ENCODE assay signal across 8 mouse cellular contexts in the genomic region with DNA sequence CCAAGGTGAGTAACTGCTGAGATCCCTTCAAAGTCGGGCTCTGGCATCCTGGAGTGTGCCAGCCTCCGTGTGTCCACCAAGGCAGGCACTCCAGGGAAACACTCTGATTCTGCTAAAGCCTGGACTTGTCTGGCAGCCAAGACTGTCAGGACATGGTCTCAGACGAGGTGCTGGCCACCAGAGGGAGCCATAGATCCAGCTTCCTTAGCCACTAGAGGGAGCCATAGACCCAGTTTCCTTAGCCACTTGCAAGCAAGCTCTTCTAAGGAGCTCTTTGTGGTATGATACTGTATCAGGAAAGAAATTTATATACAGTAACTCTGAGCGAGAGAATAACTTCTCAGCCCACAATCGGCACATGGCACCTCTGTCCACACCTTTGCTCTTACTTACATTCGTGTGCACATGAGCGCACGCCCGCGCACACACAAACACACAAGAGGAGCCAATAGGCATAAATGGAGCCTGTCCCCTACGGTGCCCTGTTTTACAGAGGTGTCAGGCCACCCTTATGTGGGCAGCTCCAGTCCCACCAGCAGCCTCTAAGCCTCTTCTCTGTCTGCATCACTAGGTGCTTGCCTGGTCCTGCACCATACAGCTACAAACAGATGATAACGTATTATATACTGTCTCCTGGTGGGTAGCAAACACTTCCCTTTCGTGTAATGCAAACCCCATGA. TPM values are rescaled to one million over a fixed set of nuclear protein-coding genes. Genes with fewer than 3 reads are reported as not detected.
DNase-seq lines count a peak whose midpoint lies in the region; ATAC-seq and TF ChIP-seq lines count a peak whose summit lies in the region.

No protein-coding gene starts in this region.

- H3K36me3 ChIP-seq in C2C12 (ENCODE audit: control insufficient read depth, insufficient read depth), result peaks cover 27% of the 10 kb centered on the region
- no peaks in the 10 kb centered on the region for H3K36me3 ChIP-seq in heart, embryonic 11.5 days (ENCODE audit: control insufficient read depth, insufficient read depth, low read length)
- H3K36me3 ChIP-seq in kidney, embryonic 15.5 days, result no peaks in the 10 kb centered on the region
- H3K36me3 ChIP-seq in limb, embryonic 15.5 days, result no peaks in the 10 kb centered on the region

- peak; percentile 86 for ATAC-seq in erythroblast, adult 5-6 weeks (replicated peaks; ENCODE audit: low FRiP score, poor library complexity, severe bottlenecking)
- no peak for ATAC-seq in heart, embryonic 11.5 days (replicated peaks; ENCODE audit: insufficient number of reproducible peaks, low FRiP score, low TSS enrichment)
- ATAC-seq in kidney, embryonic 15.5 days (replicated peaks; ENCODE audit: low FRiP score), result peak; percentile 24
- ATAC-seq in limb, embryonic 15.5 days (ENCODE audit: insufficient number of reproducible peaks, low FRiP score, low TSS enrichment, low read depth), result peak; percentile 54; the same call in 1 of the 2 replicates
- ATAC-seq in monocyte, adult 5-6 weeks (replicated peaks; ENCODE audit: insufficient number of reproducible peaks, low FRiP score, low TSS enrichment, poor library complexity, severe bottlenecking), result peak; percentile 79

- H3K79me3 ChIP-seq in C2C12 (ENCODE audit: low read depth), result peaks cover 61% of the 10 kb centered on the region

- no peak overlapping the region for H3K4me3 ChIP-seq in C2C12 (ENCODE audit: insufficient read depth, poor library complexity, severe bottlenecking)
- no peak overlapping the region for H3K4me3 ChIP-seq in heart, embryonic 11.5 days (ENCODE audit: low read depth, low read length)
- H3K4me3 ChIP-seq in kidney, embryonic 15.5 days (replicated peaks), result no peak overlapping the region
- H3K4me3 ChIP-seq in limb, embryonic 15.5 days, result no peak overlapping the region

- H3K79me2 ChIP-seq in C2C12 (ENCODE audit: control insufficient read depth, insufficient read depth), result peaks cover 100% of the 10 kb centered on the region

- no peaks in the 10 kb centered on the region for H3K9me3 ChIP-seq in heart, embryonic 11.5 days (replicated peaks; ENCODE audit: control insufficient read depth, low read length)
- no peaks in the 10 kb centered on the region for H3K9me3 ChIP-seq in kidney, embryonic 15.5 days (replicated peaks)
- H3K9me3 ChIP-seq in limb, embryonic 15.5 days, result no peaks in the 10 kb centered on the region

- H3K27ac ChIP-seq in heart, embryonic 11.5 days (ENCODE audit: low read depth, low read length), result peak overlapping the region; percentile 58; the same call in 1 of the 2 replicates
- H3K27ac ChIP-seq in kidney, embryonic 15.5 days, result peak overlapping the region; percentile 84
- H3K27ac ChIP-seq in limb, embryonic 15.5 days, result peak overlapping the region; percentile 62

- H3K4me1 ChIP-seq in heart, embryonic 11.5 days (ENCODE audit: control insufficient read depth, insufficient read depth, low read length), result peaks cover 49% of the 10 kb centered on the region
- peaks cover 84% of the 10 kb centered on the region for H3K4me1 ChIP-seq in kidney, embryonic 15.5 days
- peaks cover 45% of the 10 kb centered on the region for H3K4me1 ChIP-seq in limb, embryonic 15.5 days

- TF ChIP-seq CTCF in C2C12 (IDR thresholded peaks at IDR 0.05; ENCODE audit: control insufficient read depth, insufficient read depth, insufficient read length), result peak; percentile 100

- H3K9ac ChIP-seq in heart, embryonic 11.5 days (ENCODE audit: low read depth, low read length), result no peak overlapping the region
- H3K9ac ChIP-seq in kidney, embryonic 15.5 days, result no peak overlapping the region
- H3K9ac ChIP-seq in limb, embryonic 15.5 days, result no peak overlapping the region; the same call in 1 of the 2 replicates

- peak; percentile 98 for DNase-seq in brain, adult 2 months (ENCODE audit: low read depth, low spot score)
- peak; percentile 66 to 67 for DNase-seq in spleen, postnatal 36 days (ENCODE audit: low spot score in 2 of 2)

- 0 out of 2 replicates have a peak overlapping the region, but pooled peaks have one; percentile 2 for H3K4me2 ChIP-seq in heart, embryonic 11.5 days
- no peak overlapping the region for H3K4me2 ChIP-seq in kidney, embryonic 15.5 days
- no peak overlapping the region for H3K4me2 ChIP-seq in limb, embryonic 15.5 days

- H3K27me3 ChIP-seq in C2C12 (ENCODE audit: control insufficient read depth, insufficient read depth, insufficient read length), result no peaks in the 10 kb centered on the region
- no peaks in the 10 kb centered on the region for H3K27me3 ChIP-seq in heart, embryonic 11.5 days (ENCODE audit: control insufficient read depth, insufficient read depth, low read length)
- no peaks in the 10 kb centered on the region for H3K27me3 ChIP-seq in kidney, embryonic 15.5 days
- no peaks in the 10 kb centered on the region for H3K27me3 ChIP-seq in limb, embryonic 15.5 days

- WGBS in heart, embryonic 11.5 days (ENCODE audit: insufficient replicate concordance), result 45% methylated on average over 13 of the region's 13 CpGs
- WGBS in kidney, embryonic 15.5 days, result 41% methylated on average over 13 of the region's 13 CpGs
- 45% methylated on average over 13 of the region's 13 CpGs for WGBS in limb, embryonic 15.5 days

- H3ac ChIP-seq in C2C12 (ENCODE audit: control insufficient read depth, insufficient read length, low read depth), result peak overlapping the region; percentile 22

TF ChIP-seq in C2C12, 6 proteins besides CTCF, POLR2A, EP300 and RAD21:
- TF ChIP-seq MAX (IDR thresholded peaks at IDR 0.05) (peak; percentile 86), USF1 (IDR thresholded peaks at IDR 0.05; ENCODE audit: low read depth) (no peak)

RNA-seq across cellular contexts. Expression of a gene that starts 35.6 kb away (rescaled TPM):
- polyA plus RNA-seq in C2C12 (2012; fragmentation: generic; extraction: Trizol), result 177 TPM
- total RNA-seq in erythroblast, adult 5-6 weeks (2015; ENCODE audit: low replicate concordance), result not detected in 2 replicates
- under 0.01 TPM in 1 of 2 replicates, not detected in the other for total RNA-seq in erythroblast, adult 5-6 weeks (2017; ENCODE audit: low replicate concordance)
- 113 and 164 TPM in 2 replicates for polyA plus RNA-seq in heart, embryonic 11.5 days (2014; fragmentation: Nextera tagmentation; extraction: Ambion mirVana)
- polyA plus RNA-seq in kidney, embryonic 15.5 days (2015; fragmentation: Nextera tagmentation; extraction: Ambion mirVana), result 195 and 206 TPM in 2 replicates
- polyA plus RNA-seq in limb, embryonic 15.5 days (2015; fragmentation: Nextera tagmentation; extraction: Ambion mirVana), result 93.5 and 100.0 TPM in 2 replicates
- not detected in 3 replicates for total RNA-seq in monocyte, adult 5-6 weeks (2017)
